Mouse (Mus musculus): ENCODE measurements around the gene Per1. TPM values are rescaled to one million over a fixed set of nuclear protein-coding genes. Genes with fewer than 3 reads are reported as not detected.

The Per1 gene
- total and polyA plus RNA-seq, 2 experiments from 2014 or later: 15.4 to 28.5 TPM

- H3K9ac ChIP-seq (replicated peaks; ENCODE audit: low read length, poor library complexity, severe bottlenecking): peak overlapping the region; percentile 25; the same call in 1 of the 2 replicates
- DNase-seq (ENCODE audit: low spot score) (no peak), ATAC-seq (ENCODE audit: low FRiP score) (no peak)
- no peaks in the 10 kb centered on the region for H3K27me3 ChIP-seq (ENCODE audit: insufficient read depth, low read length)
- H3K9me3 ChIP-seq (ENCODE audit: low read length): no peaks in the 10 kb centered on the region
- no peaks in the 10 kb centered on the region for H3K36me3 ChIP-seq (ENCODE audit: insufficient read depth, low read length)
- peaks cover 9% of the 10 kb centered on the region; the same call in 1 of the 2 replicates for H3K4me1 ChIP-seq (ENCODE audit: insufficient read depth, low read length)
- no peak for TF ChIP-seq CTCF (IDR thresholded peaks at IDR 0.05)
- 5% methylated on average over 9 of the region's 9 CpGs for WGBS
- H3K27ac ChIP-seq (ENCODE audit: low read depth, low read length): peak overlapping the region; percentile 93
- H3K4me2 ChIP-seq (ENCODE audit: low read depth, low read length, poor library complexity, severe bottlenecking): peak overlapping the region; percentile 54
- H3K4me3 ChIP-seq (ENCODE audit: low read depth, low read length): peak overlapping the region; percentile 27
Observed at GRCm38 (mm10) chr11:69072666-69073064, 22.4 kb upstream of the Per1 start.

- DNase-seq (ENCODE audit: low spot score): peak; percentile 96
- ATAC-seq (ENCODE audit: low FRiP score): peak; percentile 62
- Histone ChIP-seq H3K9me3 (ENCODE audit: low read length) (no peaks in the 10 kb centered on the region), H3K4me1 (ENCODE audit: insufficient read depth, low read length) (peaks cover 9% of the 10 kb centered on the region; the same call in 1 of the 2 replicates), H3K27me3 (ENCODE audit: insufficient read depth, low read length) (no peaks in the 10 kb centered on the region), H3K9ac (replicated peaks; ENCODE audit: low read length, poor library complexity, severe bottlenecking) (peak overlapping the region; percentile 64), H3K4me3 (ENCODE audit: low read depth, low read length) (peak overlapping the region; percentile 27), H3K4me2 (ENCODE audit: low read depth, low read length, poor library complexity, severe bottlenecking) (peak overlapping the region; percentile 54), H3K27ac (ENCODE audit: low read depth, low read length) (peak overlapping the region; percentile 93), H3K36me3 (ENCODE audit: insufficient read depth, low read length) (no peaks in the 10 kb centered on the region)
- 0% methylated on average over 14 of the region's 14 CpGs for WGBS
- peak; percentile 54 for TF ChIP-seq CTCF (IDR thresholded peaks at IDR 0.05)
Observed at GRCm38 (mm10) chr11:69073065-69073888, 21.7 kb upstream of the Per1 start.

GRCm38 (mm10) chr11:69073951-69074775 is 20.9 kb upstream of the Per1 start:
- H3K4me3 ChIP-seq (ENCODE audit: low read depth, low read length): no peak overlapping the region
- H3K4me2 ChIP-seq (ENCODE audit: low read depth, low read length, poor library complexity, severe bottlenecking): 0 out of 2 replicates have a peak overlapping the region, but pooled peaks have one; percentile 9
- no peaks in the 10 kb centered on the region for H3K9me3 ChIP-seq (ENCODE audit: low read length)
- no peaks in the 10 kb centered on the region for H3K27me3 ChIP-seq (ENCODE audit: insufficient read depth, low read length)
- ATAC-seq (ENCODE audit: low FRiP score) (no peak), DNase-seq (ENCODE audit: low spot score) (no peak)
- H3K9ac ChIP-seq (replicated peaks; ENCODE audit: low read length, poor library complexity, severe bottlenecking): no peak overlapping the region
- no peaks in the 10 kb centered on the region for H3K36me3 ChIP-seq (ENCODE audit: insufficient read depth, low read length)
- H3K4me1 ChIP-seq (ENCODE audit: insufficient read depth, low read length): peaks cover 9% of the 10 kb centered on the region; the same call in 1 of the 2 replicates
- WGBS: 33% methylated on average over 6 of the region's 6 CpGs
- no peak for TF ChIP-seq CTCF (IDR thresholded peaks at IDR 0.05)
- H3K27ac ChIP-seq (ENCODE audit: low read depth, low read length): peak overlapping the region; percentile 93; the same call in 1 of the 2 replicates

GRCm38 (mm10) chr11:69074776-69075069 is 20.3 kb upstream of the Per1 start:
- Histone ChIP-seq H3K36me3 (ENCODE audit: insufficient read depth, low read length) (no peaks in the 10 kb centered on the region), H3K27ac (ENCODE audit: low read depth, low read length) (no peak overlapping the region), H3K9me3 (ENCODE audit: low read length) (no peaks in the 10 kb centered on the region), H3K4me1 (ENCODE audit: insufficient read depth, low read length) (peaks cover 9% of the 10 kb centered on the region; the same call in 1 of the 2 replicates), H3K27me3 (ENCODE audit: insufficient read depth, low read length) (no peaks in the 10 kb centered on the region), H3K9ac (replicated peaks; ENCODE audit: low read length, poor library complexity, severe bottlenecking) (no peak overlapping the region), H3K4me2 (ENCODE audit: low read depth, low read length, poor library complexity, severe bottlenecking) (no peak overlapping the region), H3K4me3 (ENCODE audit: low read depth, low read length) (no peak overlapping the region)
- no peak for TF ChIP-seq CTCF (IDR thresholded peaks at IDR 0.05)
- ATAC-seq (ENCODE audit: low FRiP score) (no peak), DNase-seq (ENCODE audit: low spot score) (no peak)
- WGBS: 55% methylated on average over 2 of the region's 2 CpGs

- Histone ChIP-seq H3K9ac (replicated peaks; ENCODE audit: low read length, poor library complexity, severe bottlenecking) (no peak overlapping the region), H3K4me1 (ENCODE audit: insufficient read depth, low read length) (peaks cover 9% of the 10 kb centered on the region; the same call in 1 of the 2 replicates), H3K27ac (ENCODE audit: low read depth, low read length) (no peak overlapping the region), H3K4me3 (ENCODE audit: low read depth, low read length) (no peak overlapping the region), H3K9me3 (ENCODE audit: low read length) (no peaks in the 10 kb centered on the region), H3K36me3 (ENCODE audit: insufficient read depth, low read length) (no peaks in the 10 kb centered on the region), H3K4me2 (ENCODE audit: low read depth, low read length, poor library complexity, severe bottlenecking) (no peak overlapping the region), H3K27me3 (ENCODE audit: insufficient read depth, low read length) (no peaks in the 10 kb centered on the region)
- ATAC-seq (ENCODE audit: low FRiP score) (no peak), DNase-seq (ENCODE audit: low spot score) (no peak)
- WGBS: 50% methylated on average over 8 of the region's 9 CpGs
- TF ChIP-seq CTCF (IDR thresholded peaks at IDR 0.05): no peak
Observed at GRCm38 (mm10) chr11:69075764-69076479, 19.1 kb upstream of the Per1 start.
